Mouse (Mus musculus) spleen, embryonic (tissue): ENCODE data around the gene Scly.

Experiments used
- CTCF ChIA-PET: fragments of 350-600 bp; sonication (Branson Sonifier 250); formaldehyde crosslinking; loops from one replicate; lab custom pipeline; 2022; lab: Charles Lee

Scly gene

DNA sequence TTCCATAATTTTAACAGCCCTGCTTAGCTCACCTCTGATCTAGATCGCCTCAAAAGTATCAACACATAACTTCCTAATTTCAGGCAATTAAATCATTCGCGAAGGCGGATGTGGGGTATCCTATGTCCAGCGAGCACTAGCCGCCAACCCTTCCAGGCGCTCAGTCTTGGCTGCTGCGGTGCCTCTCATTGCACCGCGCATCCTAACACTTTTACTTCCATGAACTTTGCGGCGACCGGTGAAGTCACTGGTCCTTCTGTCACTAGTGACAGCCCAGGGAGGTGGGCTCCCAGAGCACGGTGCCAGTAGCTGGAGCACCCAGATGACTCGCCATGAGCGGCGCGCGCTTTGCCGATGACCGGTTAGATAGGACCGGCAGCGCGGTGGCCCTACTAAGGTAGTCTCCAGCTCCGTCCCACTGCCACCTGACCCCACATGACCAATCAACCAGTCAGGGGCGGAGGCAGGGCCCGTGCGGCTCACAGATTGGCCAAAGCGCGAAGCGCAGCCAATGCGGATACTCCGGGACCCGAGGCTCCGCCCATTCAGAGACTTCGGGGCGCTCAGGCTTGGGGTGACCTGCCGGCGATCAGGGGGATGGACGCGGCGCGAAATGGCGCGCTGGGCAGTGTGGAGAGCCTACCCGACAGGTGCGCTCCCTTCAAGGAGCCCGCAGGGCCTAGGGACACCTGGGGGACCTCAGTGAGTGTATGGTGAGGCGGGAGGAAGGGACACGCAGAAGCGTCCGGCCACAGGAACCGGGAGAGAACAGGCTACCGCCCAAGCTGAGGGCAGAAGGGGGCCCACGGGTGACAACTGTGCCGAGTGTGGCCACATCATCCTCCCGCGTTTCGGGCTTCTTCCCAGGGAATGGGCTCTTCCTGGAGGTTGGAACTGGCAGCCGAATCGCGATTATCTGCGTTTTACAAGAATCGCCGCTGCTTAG lies at the start of gene Scly:
TSS of gene Scly (plus strand) at position 540 of the 946 bp plus-strand sequence.
- CTCF ChIA-PET: interaction anchor here (0.6 kb wide), 1 partner anchor 59 kb away, joined by 19 read pairs; no protein-coding TSS in a partner anchor

DNA sequence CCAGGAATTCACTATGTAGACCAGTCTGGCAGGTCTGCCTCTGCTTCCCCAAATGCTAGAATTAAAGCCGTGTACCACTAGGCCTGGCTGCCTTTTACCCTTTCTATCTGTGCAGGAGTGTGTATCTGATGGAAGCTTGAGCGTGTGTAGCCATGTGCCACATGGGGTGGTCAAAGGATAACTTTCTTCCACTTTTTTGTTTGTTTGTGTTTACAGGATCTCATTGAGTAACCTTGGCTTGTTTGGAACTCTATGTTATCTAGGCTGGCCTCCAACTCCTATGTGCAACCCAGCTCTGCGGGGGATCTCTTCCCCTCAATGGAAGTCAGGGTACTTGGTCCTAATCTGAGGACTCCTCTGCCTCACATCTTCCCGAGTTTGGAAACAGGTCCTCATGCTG lies 49.2 kb upstream of the Scly start:
- CTCF ChIA-PET: interaction anchor here (0.6 to 1.3 kb wide), 4 partner anchors 44 to 1661 kb away, joined by 3 to 6 read pairs (median 4); partner anchors contain the start of gene Ramp1

DNA sequence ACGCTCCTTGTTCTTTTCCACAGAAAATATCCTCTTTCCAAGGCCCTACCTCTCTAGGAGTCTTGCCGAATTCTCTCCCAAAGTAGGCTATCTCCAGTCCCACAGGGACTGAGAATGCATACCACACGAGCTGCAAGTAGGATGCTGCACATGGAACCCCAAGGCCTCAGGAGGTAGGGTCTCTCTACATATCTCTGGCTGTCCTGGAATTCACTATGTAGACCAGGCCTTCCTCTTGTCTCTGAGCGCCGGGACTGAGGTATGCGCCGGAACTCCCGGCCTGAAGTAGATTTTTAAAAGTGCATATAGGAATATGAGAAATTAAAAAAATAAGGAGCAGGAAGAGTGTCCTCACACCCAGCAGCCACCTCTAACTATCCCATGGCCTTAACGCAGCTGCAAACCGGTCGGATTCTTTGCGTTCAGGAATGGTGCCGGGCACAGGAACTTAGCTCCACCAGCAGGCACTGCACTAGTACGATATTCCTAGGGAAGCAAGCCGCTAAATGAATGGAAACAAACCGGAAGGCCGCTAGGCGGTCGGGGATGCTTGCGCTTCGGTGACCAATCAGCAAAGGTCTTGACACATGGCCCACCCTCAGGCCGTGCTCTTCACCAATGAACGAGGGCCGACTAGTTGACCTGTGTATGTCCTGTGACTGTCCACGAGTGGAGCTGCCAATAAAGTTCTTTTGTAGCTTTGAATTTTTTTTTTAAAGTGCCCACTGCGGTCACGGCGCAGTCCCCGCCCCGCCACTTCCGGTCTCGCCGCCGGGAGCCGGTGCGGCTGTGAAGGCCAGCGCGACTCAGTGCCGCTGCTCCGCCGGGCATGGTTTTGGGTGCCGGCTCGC lies 48.3 kb upstream of the Scly start, which contains the start of gene Ube2f:
TSS of gene Ube2f (plus strand) at position 741 of the 851 bp plus-strand sequence.
- CTCF ChIA-PET: interaction anchor here (0.6 to 1.3 kb wide), 5 partner anchors 43 to 1660 kb away, joined by 3 to 6 read pairs (median 4); partner anchors contain the start of gene Ramp1

DNA sequence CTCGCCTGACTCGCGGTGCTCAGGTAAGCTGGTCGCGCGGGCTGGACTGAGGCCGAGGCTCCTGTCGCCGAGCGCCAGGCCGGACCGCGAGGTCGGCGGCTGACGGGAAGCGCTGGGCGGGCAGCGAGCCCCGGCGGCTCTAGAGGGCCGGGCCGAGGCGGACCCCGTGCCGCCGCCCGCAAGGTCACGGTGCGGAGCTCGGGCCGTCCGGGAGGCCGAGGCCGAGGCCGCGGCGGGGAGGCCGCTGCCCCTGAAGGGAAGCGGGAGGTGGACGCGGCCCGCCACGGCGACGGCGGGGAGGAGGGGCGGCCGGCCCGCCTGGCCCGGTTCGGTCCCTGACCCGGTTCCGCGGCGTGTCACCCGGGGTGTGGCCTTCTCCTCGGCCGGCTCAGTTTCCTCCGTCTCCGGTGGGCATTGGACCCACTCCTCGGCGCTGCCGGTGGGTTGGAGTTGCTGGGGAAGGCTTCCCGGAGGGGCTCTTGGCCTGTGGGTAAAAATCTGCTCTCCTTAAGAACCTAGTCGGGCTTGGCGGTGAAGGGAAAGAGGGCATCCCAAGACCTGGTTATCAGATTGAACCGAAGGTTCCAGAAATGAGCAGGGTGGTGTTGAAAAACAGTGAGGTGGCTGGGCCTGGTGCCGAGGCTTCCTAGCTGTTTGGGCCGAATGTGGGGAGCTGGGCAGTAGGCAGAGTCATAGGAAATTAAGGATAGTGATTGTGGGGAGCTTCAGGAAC lies 47.6 kb upstream of the Scly start:
- CTCF ChIA-PET: no interaction called here

DNA sequence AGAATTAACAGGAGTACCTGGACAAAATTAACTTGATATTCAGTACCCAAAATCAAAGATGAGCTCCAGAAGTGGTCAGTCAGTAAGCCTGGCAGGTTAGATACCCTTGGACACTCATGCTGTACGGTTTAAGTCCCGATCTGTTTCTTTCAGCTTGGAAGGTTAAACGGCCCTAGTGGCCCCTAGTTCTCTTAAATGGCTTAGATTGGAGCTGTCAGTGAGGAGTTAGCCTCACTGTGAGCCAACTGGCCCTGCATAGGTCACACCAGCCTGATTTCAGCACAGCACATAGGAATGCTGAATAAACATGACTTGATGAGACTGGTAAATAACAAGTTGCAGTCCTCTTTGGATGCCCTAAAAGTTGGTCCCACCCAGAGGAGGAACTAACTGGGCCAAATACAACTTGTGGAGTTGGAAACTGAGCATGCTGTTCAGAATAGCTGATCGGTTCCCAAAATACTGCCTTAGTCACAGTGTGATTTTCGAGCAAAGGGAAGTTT lies 46.9 kb upstream of the Scly start:
- CTCF ChIA-PET: no interaction called here

DNA sequence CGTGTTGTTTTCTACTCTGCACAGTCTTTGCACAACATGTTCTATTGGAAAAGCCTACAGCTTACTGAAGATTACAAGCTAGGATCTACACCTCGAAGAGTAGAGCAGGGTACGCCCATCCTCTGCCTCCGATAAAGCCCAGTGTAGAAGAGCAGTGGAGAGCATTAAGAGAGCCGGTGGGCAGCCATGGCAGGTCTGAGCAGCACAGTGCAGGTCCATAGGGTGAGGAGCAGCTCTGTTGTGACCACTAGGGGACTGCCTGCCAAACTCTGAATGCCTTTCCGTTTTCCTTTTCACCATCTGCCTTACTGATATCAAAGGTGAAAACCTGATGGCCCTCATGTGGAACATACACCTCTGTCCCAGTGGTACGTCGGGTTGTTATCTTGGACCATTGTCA lies 46.2 kb upstream of the Scly start:
- CTCF ChIA-PET: no interaction called here

DNA sequence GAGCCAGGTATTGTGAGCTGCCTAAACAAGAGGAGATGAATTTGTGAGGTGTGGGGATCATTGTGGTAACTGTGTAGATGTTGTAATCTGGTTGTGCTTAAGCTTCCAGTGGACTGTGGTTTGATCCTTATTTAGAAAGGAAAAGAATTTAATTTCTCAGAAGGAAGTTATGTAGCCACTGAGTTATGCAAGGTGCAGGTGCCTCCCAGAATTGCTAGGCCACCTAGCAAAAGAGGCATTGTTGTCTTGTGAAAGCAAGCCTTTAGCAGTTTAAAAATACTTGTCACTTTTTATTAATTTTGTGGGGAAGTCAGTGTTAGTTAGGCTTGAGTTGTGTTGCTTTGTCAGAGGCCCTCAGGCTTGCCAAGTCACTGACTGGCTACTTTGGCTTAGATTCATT lies 40.2 kb upstream of the Scly start:
- CTCF ChIA-PET: no interaction called here

DNA sequence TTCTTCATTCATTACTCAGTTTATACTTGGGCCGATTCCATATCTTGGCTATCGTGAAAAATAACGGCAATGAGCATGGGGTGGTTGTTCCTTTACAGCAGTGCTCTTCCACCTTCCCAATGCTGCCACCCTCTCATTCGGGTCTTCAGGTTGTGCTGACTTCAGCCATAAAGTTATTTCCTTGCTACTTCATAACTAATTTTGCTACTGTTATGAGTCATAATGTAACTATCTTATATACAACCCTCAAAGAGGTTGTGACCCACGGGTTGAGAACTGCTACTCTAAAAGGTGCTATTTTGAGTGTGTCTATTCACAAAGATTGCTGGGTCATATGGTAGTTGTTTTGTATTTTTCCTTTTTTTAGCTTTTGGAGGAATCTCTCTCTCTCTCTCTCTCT lies 38.3 kb upstream of the Scly start:
- CTCF ChIA-PET: no interaction called here

DNA sequence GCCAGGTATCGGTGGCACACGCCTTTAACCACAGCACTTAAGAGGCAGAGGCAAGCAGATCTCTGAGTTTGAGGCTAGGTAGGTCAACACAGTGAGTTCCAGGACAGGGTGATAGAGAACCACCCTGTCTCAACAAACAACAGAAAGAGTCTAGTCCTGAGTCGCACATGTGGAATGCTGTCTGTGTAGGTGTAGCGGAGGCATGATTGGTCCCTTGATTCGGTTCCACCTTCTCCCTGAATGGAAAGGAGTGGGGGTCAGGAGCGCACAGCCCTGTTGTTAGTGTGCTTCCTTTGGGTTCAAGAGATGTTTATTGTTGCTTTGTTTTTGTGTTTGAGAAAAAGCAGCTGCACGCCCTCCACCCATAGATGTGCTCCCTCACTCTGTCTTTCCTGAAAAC lies 35.6 kb upstream of the Scly start:
- CTCF ChIA-PET: no interaction called here

DNA sequence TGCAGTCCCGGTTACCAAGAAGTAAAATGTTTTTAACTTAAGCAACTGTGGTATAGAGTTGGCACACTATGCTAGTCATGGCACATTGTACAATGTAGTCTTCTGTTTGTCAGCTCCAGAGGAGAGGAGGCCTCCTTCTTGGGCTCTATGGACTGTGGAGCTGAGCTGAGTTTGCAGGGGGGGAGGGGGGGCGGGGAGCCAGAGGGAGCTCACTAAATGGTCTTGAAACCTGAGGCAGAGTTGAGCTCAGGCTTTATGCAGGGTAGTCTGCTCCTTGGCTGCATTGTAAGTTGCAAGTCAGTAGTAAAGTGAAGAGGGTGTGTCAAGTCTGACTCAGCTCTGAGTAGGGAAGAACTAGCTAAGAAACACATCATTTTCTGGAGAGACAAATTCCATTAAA lies 25.9 kb upstream of the Scly start:
- CTCF ChIA-PET: no interaction called here

DNA sequence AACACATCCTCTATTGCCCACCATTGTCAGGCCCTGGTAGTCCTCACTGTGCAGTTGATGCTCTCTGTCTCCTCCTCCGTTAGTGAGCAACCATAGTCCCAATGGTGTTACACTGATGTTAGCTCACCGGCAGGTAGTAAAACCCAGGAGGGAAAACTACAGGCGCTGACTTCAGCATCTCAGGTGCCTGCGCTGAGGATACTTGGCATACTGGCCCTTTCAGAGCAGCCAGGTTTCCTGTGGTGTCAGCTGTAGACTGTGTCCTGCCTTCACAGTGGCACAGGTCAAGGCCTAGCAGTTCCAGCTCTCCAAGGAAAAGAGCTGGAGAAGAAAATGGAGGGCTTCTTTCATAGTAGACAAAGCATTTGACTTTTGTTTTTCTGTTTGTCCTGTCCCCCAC lies 21.6 kb upstream of the Scly start:
- CTCF ChIA-PET: no interaction called here

DNA sequence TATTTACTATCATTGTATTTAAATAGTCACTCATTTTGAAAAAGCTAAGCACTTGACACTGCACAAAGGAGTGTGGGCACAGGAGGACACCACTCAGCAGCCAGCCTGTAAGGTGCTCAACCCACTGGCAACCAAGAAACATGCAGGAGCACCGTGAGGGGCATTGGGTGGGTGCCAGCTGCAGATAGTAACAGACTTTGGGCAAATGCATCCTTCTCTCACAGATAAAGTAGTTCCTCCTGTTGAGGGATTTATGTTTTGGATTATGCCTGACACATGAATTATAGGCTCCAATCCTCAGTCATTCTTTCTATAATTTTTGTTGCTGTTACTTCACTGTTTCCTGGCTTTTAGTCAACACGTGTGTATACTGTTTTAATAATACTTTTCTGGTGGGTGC lies 20.7 kb upstream of the Scly start:
- CTCF ChIA-PET: interaction anchor here (0.5 kb wide), 1 partner anchor 1629 kb away, joined by 4 read pairs; no protein-coding TSS in a partner anchor

DNA sequence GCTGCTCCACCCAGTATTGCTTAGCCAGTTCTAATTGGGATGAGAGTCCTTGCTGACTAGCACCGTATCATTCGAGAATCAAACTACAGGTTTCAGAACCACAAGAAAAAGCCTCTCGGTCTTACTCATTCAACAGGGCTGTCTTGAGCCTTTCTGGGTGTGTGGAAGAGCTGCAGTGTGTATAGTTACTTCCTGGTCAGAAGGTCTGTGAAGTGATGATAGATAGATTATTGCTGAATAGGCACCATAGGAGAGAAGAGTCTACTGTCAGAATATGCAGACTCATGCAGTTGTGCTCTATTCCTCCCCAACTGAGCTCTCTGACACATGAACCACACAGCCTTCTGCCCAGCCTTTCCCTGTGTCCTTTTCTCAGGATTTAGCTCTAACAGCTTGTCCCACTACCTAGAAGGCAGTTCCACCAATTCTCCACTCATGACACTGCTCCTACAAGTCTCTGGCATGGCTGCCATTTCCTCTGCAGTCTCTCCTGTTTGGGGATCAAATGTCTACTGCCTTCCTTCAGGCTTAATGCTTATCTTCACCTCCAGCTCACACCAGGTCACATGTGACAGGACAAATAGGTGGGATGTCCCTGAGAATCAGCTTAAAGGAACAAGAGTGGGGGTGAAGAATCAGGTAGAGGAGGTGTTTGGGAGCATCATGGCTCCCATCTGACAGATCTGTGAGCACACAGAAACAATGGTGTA lies 19.6 kb upstream of the Scly start:
- CTCF ChIA-PET: no interaction called here

DNA sequence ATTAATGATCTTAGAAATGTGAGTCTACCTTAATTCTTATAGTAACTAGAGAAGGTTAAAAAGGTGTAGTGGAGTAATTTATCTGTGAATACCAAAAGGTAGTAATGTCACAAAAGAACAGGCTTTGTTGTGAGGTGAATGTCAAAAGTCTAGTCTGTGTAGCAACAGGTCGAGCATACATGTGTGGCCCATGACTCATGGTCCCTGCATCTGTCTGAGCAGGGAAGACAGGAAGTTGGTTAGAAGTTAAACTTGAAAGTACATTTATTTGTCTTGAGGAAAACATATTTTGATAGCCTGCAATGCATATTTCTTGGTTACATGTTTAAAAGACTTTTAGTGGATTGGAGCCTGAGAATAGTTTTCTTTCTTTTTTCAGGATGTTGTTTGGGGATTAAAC lies 19.0 kb upstream of the Scly start:
- CTCF ChIA-PET: no interaction called here

DNA sequence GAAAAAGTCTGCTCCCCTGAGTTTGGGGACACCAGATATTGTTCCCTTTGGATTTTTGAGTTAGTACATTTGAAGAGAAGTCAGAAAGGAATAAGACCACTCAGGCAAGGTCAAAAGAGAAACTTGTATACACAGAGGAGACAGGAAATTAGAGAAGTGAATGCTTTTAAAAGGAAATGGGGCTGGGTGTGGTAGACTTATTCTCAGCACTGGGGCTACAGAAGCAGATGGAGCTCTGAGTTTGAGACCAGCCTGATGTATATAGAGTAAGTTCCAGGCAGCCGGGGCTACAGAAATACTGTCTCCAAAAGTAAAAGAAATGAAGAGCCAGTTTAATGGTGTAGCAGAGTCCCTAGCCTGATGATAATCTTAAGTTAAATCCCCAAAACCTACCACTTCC lies 15.6 kb upstream of the Scly start:
- CTCF ChIA-PET: no interaction called here

DNA sequence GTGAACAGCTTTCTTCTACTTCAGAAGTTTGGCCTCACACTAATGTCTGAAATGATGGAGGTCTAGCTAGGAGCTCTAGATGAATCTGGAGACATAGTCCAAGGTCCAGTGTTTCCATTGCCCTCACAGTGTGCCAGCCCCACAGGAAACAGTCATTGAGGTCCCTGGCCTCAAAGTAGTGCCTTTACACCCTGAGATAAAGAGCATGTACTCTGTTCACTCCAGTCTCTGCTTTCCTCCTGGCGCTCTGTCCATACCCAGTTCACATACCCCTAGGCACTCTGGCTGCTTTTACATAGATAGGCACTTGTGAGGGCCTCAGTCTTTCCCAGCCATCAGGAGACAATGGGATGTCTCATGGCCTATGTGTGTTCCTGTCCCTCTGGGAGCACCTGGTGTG lies 8.8 kb upstream of the Scly start:
- CTCF ChIA-PET: no interaction called here

DNA sequence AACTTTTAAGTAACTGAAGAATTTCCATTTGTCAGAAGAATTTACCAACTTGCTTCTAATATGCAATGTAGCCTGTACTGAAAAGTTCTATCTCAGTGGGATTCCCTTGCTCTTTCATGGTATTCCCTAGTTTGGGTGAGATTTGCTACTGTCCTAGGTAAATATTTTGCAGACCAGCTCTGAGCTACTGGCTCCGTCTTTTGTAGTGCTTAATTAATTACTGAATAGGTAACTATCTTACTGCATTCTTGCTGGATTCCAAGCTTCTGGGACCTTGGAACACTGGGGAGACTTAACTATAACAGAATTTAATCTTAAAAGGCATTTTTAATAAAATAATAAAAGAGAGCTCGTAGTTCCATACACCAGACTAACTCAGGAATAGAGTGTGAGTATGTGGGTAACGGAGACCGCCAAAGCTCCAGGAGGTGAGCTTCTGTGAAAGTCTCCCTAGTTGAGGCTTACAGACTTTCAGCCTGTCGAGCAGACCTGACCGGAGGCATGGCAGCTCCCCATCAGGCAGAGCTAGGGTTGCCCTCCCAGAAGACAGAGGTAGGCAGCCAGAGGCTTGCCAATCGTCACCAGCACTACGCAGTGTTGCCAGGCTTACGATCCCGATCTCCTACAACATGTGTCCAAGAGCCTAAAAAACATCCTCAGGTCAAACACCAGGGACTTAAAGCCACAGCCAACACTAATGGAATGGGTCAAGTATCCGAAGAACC lies 5.9 kb upstream of the Scly start:
- CTCF ChIA-PET: no interaction called here

DNA sequence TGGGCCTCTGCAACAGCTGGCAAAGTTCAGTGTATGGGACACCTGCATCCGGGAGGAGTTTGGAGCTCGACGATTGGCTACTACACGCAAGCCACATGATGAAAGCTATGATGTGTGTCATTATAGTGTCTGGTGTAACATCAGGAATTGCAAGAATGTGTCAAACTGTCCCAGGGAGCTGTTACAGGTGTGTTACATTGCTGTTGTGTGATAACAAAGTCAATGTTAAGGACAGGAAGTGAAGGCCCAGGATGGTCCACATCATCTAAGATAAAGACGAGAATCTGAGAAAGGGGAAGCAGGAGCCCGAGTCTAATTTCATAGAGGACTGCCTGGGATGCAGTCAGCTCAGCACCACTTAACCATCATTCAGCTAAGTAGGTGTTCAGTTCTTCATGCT lies 2.6 kb upstream of the Scly start:
- CTCF ChIA-PET: no interaction called here

DNA sequence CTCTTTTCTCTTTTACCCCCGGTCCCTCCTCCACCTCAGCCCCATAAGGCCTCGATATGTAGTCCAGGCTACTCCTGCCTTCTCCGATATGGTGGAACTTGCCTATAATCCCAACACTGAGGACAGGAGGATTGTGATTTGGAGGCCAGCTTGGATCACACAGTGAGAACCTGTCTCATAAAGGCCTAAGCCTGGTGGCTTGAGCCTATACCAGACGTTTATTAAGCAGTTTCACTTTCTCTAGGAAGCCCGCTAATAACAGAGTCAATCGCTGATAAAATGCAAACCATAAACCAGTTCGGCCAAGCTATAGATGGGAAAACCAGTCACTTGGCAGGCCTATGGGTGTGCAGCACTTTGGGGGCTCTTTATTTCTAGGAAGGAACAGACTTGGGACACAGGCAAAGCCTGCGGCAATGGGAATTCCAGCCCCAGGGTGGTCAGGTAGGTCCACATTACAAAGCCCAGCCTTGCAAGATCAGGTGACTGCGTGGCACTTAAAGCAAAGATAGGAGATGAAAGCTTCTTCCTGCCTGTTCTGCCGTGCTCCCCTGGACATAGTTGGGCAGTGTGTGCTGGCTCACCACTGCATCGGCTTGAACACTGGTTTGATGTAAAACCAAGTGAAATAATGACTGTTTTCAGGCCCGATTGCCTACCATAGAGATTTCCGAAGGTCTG lies 1.0 kb downstream of the Scly start:
- CTCF ChIA-PET: interaction anchor here (0.5 to 0.6 kb wide), 2 partner anchors 60 to 694 kb away, joined by 3 to 19 read pairs; no protein-coding TSS in a partner anchor
